1 mouse cellular context compared by ENCODE assay signal in the genomic region with DNA sequence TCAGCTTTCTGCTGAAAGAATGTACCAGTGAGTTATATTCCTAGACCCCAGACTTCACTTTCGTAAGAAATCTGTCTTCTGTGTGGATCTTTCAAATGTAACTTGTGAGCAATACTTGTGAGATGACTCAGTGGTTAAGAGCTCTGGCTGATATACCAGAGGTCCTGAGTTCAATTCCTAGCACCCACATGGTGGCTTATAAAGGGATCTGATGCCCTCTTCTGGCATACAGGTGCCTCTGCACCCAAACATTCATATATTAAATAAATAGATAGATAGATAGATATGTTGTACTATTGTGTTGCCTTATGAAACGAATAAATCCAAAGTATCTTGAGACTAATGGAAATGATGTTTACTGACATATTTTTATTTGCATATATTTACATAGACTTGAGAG.
A peak's percentile ranks its signal among the peaks of the same experiment; 100 is the strongest.
TF ChIP-seq lines count a peak whose summit lies in the region.

No protein-coding gene starts in this region.

TF ChIP-seq in MEL, 35 proteins besides CTCF, POLR2A, EP300 and RAD21 (continued from another document):
- TF ChIP-seq ZC3H11A (IDR thresholded peaks at IDR 0.05; ENCODE audit: low read depth, low read length) (peak; percentile 35; the same call in 1 of the 2 replicates), TCF12 (IDR thresholded peaks at IDR 0.05; ENCODE audit: low read depth, low read length) (no peak), USF2 (IDR thresholded peaks at IDR 0.05; ENCODE audit: borderline replicate concordance in 1 of 2, insufficient read depth in 1 of 2, low read depth in 1 of 2, low read length in 2 of 2) (no peak), ZKSCAN1 (IDR thresholded peaks at IDR 0.05; ENCODE audit: low read depth, low read length) (no peak), USF1 (IDR thresholded peaks at IDR 0.05; ENCODE audit: low read depth, low read length) (no peak), ZNF384 (IDR thresholded peaks at IDR 0.05; ENCODE audit: low read depth, low read length) (no peak), GATA1 (IDR thresholded peaks at IDR 0.05; ENCODE audit: low read depth, low read length) (no peak), POLR2AphosphoS2 (IDR thresholded peaks at IDR 0.05; ENCODE audit: low read length) (no peak), TAL1 (IDR thresholded peaks at IDR 0.05; ENCODE audit: low read length) (no peak), KAT2A (conservative IDR thresholded peaks at IDR 0.05; ENCODE audit: low read depth, low read length) (no peak), BHLHE40 (IDR thresholded peaks at IDR 0.05; ENCODE audit: borderline replicate concordance, low read depth, low read length) (no peak), MXI1 (IDR thresholded peaks at IDR 0.05; ENCODE audit: low read depth, low read length) (no peak), CHD2 (IDR thresholded peaks at IDR 0.05; ENCODE audit: low read length) (no peak), NELFE (IDR thresholded peaks at IDR 0.05; ENCODE audit: low read depth, low read length) (no peak)
TF ChIP-seq in MEL: peak in this region for 3.
